Mouse (Mus musculus): ENCODE data around the gene Sash1.

DNA sequence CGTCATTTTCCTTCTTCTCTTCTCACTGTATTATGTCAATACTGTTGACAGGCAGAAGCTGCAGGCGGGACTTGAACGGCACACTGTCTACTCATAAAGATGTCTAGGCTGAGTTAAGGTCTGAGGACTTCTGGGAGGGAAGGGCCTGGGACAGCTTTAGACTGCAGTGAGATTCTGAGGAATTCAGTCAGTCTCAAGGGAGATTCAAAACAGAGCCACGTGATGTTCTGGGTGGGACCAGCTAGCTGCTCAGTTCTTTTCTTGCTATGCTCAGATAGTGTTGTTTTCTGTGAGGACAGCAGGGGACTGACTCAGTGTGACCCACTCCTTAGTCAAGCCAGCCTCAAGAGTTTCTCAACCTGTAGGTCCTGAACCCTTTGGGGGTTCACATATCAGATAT lies 49.7 kb upstream of the Sash1 start:
- TF ChIP-seq POLR2A (IDR thresholded peaks at IDR 0.05; ENCODE audit: extremely low read depth, insufficient read depth, low read length) (no peak), CTCF (IDR thresholded peaks at IDR 0.05; ENCODE audit: extremely low read depth, insufficient read depth, low read length) (no peak)

All from cortical plate, adult 2 months (tissue).